Mouse (Mus musculus) MEL (cell line): Measurements from ENCODE around the gene Tor4a. TPM values are rescaled to one million over a fixed set of nuclear protein-coding genes. Genes with fewer than 3 reads are reported as not detected.

Source experiments
- DNase-seq: peaks from one replicate; pipeline ENCODE4 v3.0.0; 2011; ENCODE audit warnings: low read depth, low spot score
- H3K27ac ChIP-seq: 2 replicates; pipeline ENCODE4 v1.5.1; 2012; ENCODE audit warnings: low read depth, mild to moderate bottlenecking, control low read depth, low read length, moderate library complexity; ENCODE audit not compliant: control insufficient read depth
- H3K27me3 ChIP-seq, 2 experiments: fragments of 150-350 bp in 1 of 2; sonication (generic) in 1 of 2; 2 replicates each; pipeline ENCODE4 v1.6.1; 2012; ENCODE audit warnings: low read length in 2 of 2, mild to moderate bottlenecking in 2 of 2, improper control_type of control experiment in 1 of 2, moderate library complexity in 1 of 2; ENCODE audit not compliant: insufficient read depth in 2 of 2, control insufficient read depth in 1 of 2
- H3K36me3 ChIP-seq, 2 experiments: 2 replicates each; pipeline ENCODE4 v1.6.1; 2012 to 2014; ENCODE audit warnings: low read length in 2 of 2, improper control_type of control experiment in 1 of 2, inconsistent platforms in 1 of 2, mild to moderate bottlenecking in 1 of 2; ENCODE audit not compliant: insufficient read depth in 2 of 2, control insufficient read depth in 1 of 2
- H3K4me1 ChIP-seq, 2 experiments: fragments of 150-350 bp in 1 of 2; sonication (generic) in 1 of 2; 2 replicates each; pipeline ENCODE4 v1.6.1; 2012; ENCODE audit warnings: low read length in 2 of 2, improper control_type of control experiment in 1 of 2, mild to moderate bottlenecking in 1 of 2; ENCODE audit not compliant: insufficient read depth in 2 of 2, control insufficient read depth in 1 of 2
- H3K4me3 ChIP-seq, 2 experiments: fragments of 150-350 bp in 1 of 2; sonication (generic) in 1 of 2; 2 replicates each; pipeline ENCODE4 v1.5.1; 2012; ENCODE audit warnings: low read depth in 2 of 2, low read length in 2 of 2, mild to moderate bottlenecking in 2 of 2, moderate library complexity in 2 of 2, control low read depth in 1 of 2, improper control_type of control experiment in 1 of 2; ENCODE audit not compliant: control insufficient read depth in 1 of 2, insufficient read depth in 1 of 2
- H3K79me2 ChIP-seq: 2 replicates; pipeline ENCODE4 v1.6.1; 2012; ENCODE audit warnings: mild to moderate bottlenecking, low read length, moderate library complexity; ENCODE audit not compliant: control insufficient read depth, poor library complexity, insufficient read depth
- H3K9ac ChIP-seq: 2 replicates; pipeline ENCODE4 v1.6.1; 2012; ENCODE audit warnings: low read depth, mild to moderate bottlenecking, control low read depth, low read length, moderate library complexity; ENCODE audit not compliant: control insufficient read depth, poor library complexity, severe bottlenecking
- H3K9me3 ChIP-seq: fragments of 150-350 bp; sonication (generic); replicated peaks from 2 replicates; pipeline ENCODE4 v1.6.1; 2012; ENCODE audit warnings: mild to moderate bottlenecking, low read length, improper control_type of control experiment, moderate library complexity; ENCODE audit not compliant: insufficient read depth
- EP300 ChIP-seq, 2 experiments: IDR thresholded peaks; 2 replicates each; pipeline ENCODE4 v1.6.1; 2011; ENCODE audit warnings: improper control_type of control experiment in 2 of 2, low read length in 2 of 2, low read depth in 1 of 2, mild to moderate bottlenecking in 1 of 2
- ETS1 ChIP-seq: IDR thresholded peaks from 2 replicates; pipeline ENCODE4 v1.6.1; 2012; ENCODE audit warnings: low read depth, mild to moderate bottlenecking, inconsistent platforms, low read length, improper control_type of control experiment, moderate library complexity
- GABPA ChIP-seq: IDR thresholded peaks from 2 replicates; pipeline ENCODE4 v1.6.1; 2012; ENCODE audit warnings: low read depth, mild to moderate bottlenecking, inconsistent platforms, low read length, improper control_type of control experiment, moderate library complexity
- JUND ChIP-seq: IDR thresholded peaks from 2 replicates; pipeline ENCODE4 v1.6.1; 2011; ENCODE audit warnings: low read depth, mild to moderate bottlenecking, improper control_type of control experiment, low read length
- KAT2A ChIP-seq: conservative IDR thresholded peaks from 2 replicates; pipeline ENCODE4 v1.6.1; 2012; ENCODE audit warnings: low read depth, low read length, improper control_type of control experiment, inconsistent platforms
- MAFK ChIP-seq: IDR thresholded peaks from 2 replicates; pipeline ENCODE4 v1.6.1; 2011; ENCODE audit warnings: low read depth, mild to moderate bottlenecking, low read length, improper control_type of control experiment, borderline replicate concordance
- MAX ChIP-seq: IDR thresholded peaks from 2 replicates; pipeline ENCODE4 v1.6.1; 2011; ENCODE audit warnings: low read length, improper control_type of control experiment
- MAZ ChIP-seq: IDR thresholded peaks from 2 replicates; pipeline ENCODE4 v1.6.1; 2012; ENCODE audit warnings: low read depth, mild to moderate bottlenecking, inconsistent platforms, low read length, improper control_type of control experiment
- MXI1 ChIP-seq: IDR thresholded peaks from 2 replicates; pipeline ENCODE4 v1.6.1; 2011; ENCODE audit warnings: mild to moderate bottlenecking, low read depth, low read length, improper control_type of control experiment
- MYB ChIP-seq: IDR thresholded peaks from 2 replicates; pipeline ENCODE4 v1.6.1; 2011; ENCODE audit warnings: mild to moderate bottlenecking, low read depth, low read length, improper control_type of control experiment
- MYC ChIP-seq: IDR thresholded peaks from 2 replicates; pipeline ENCODE4 v1.6.1; 2011; ENCODE audit warnings: low read depth, mild to moderate bottlenecking, low read length, improper control_type of control experiment, moderate library complexity
- NELFE ChIP-seq: IDR thresholded peaks from 2 replicates; pipeline ENCODE4 v1.6.1; 2011; ENCODE audit warnings: low read depth, low read length, improper control_type of control experiment
- POLR2A ChIP-seq, 2 experiments: IDR thresholded peaks; 2 replicates each; pipeline ENCODE4 v1.6.1; 2011 to 2012; ENCODE audit warnings: low read length in 2 of 2, mild to moderate bottlenecking in 2 of 2, control low read depth in 1 of 2, improper control_type of control experiment in 1 of 2, low read depth in 1 of 2, moderate library complexity in 1 of 2; ENCODE audit not compliant: control insufficient read depth in 1 of 2, insufficient read depth in 1 of 2, poor library complexity in 1 of 2
- POLR2AphosphoS2 ChIP-seq: IDR thresholded peaks from 2 replicates; pipeline ENCODE4 v1.6.1; 2011; ENCODE audit warnings: low read length, improper control_type of control experiment
- RAD21 ChIP-seq: IDR thresholded peaks from 2 replicates; pipeline ENCODE4 v1.6.1; 2011; ENCODE audit warnings: mild to moderate bottlenecking, low read depth, low read length, improper control_type of control experiment
- SMC3 ChIP-seq: IDR thresholded peaks from 2 replicates; pipeline ENCODE4 v1.6.1; 2011; ENCODE audit warnings: low read depth, low read length, improper control_type of control experiment
- TCF12 ChIP-seq: IDR thresholded peaks from 2 replicates; pipeline ENCODE4 v1.6.1; 2014; ENCODE audit warnings: low read depth, mild to moderate bottlenecking, inconsistent platforms, low read length, improper control_type of control experiment, moderate library complexity
- UBTF ChIP-seq: IDR thresholded peaks from 2 replicates; pipeline ENCODE4 v1.6.1; 2012; ENCODE audit warnings: low read depth, mild to moderate bottlenecking, inconsistent platforms, low read length, improper control_type of control experiment, moderate library complexity, borderline replicate concordance; ENCODE audit not compliant: insufficient read depth
- USF1 ChIP-seq: IDR thresholded peaks from 2 replicates; pipeline ENCODE4 v1.6.1; 2014; ENCODE audit warnings: low read depth, mild to moderate bottlenecking, inconsistent platforms, low read length, improper control_type of control experiment, moderate library complexity
- USF2 ChIP-seq, 2 experiments: IDR thresholded peaks; 2 replicates each; pipeline ENCODE4 v1.6.1; 2011 to 2012; ENCODE audit warnings: improper control_type of control experiment in 2 of 2, low read length in 2 of 2, borderline replicate concordance in 1 of 2, inconsistent platforms in 1 of 2, low read depth in 1 of 2, mild to moderate bottlenecking in 1 of 2; ENCODE audit not compliant: insufficient read depth in 1 of 2
- ZC3H11A ChIP-seq: IDR thresholded peaks from 2 replicates; pipeline ENCODE4 v1.6.1; 2012; ENCODE audit warnings: low read depth, mild to moderate bottlenecking, inconsistent platforms, low read length, improper control_type of control experiment
- ZKSCAN1 ChIP-seq: IDR thresholded peaks from 2 replicates; pipeline ENCODE4 v1.6.1; 2012; ENCODE audit warnings: low read depth, mild to moderate bottlenecking, inconsistent platforms, low read length, improper control_type of control experiment, moderate library complexity
- polyA plus RNA-seq, 2 experiments: library from polyadenylated mRNA; stranded (reverse) in 1 of 2; unstranded in 1 of 2; fragments of >175 nt in 1 of 2; fragments of >200 nt in 1 of 2; gene quantifications; 2 replicates each; pipeline versions ENCODE4 v1.2.1 to v1.2.4; 2012; ENCODE audit warnings: low replicate concordance in 2 of 2, low read depth in 1 of 2; ENCODE audit not compliant: insufficient read length in 2 of 2, insufficient read depth in 1 of 2, missing spikeins in 1 of 2
- total RNA-seq: library from RNA; depleted of rRNA; stranded (reverse); fragments of 300-350 nt; gene quantifications from 2 replicates; pipeline ENCODE4 v1.2.3, GENCODE M21; 2012

The Tor4a gene
- total and polyA plus RNA-seq, 3 experiments, result 9.1 to 13.7 TPM; not detected in 1

GRCm38 (mm10) chr2:25156177-25156576 is 40.5 kb downstream of the Tor4a start:
- H3K4me3 ChIP-seq, result no peak overlapping the region
- H3K36me3 ChIP-seq, result peaks cover 0 to 2% of the 10 kb centered on the region in 2 experiments; a peak in 1 of 4 replicates
- no peaks in the 10 kb centered on the region for H3K9me3 ChIP-seq
- no peaks in the 10 kb centered on the region for H3K27me3 ChIP-seq
- H3K27ac ChIP-seq, result no peak overlapping the region
- no peaks in the 10 kb centered on the region for H3K79me2 ChIP-seq
- no peak for DNase-seq
- H3K4me1 ChIP-seq, result peaks cover 5 to 6% of the 10 kb centered on the region in 2 experiments; a peak in 3 of 4 replicates
- H3K9ac ChIP-seq, result no peak overlapping the region
- TF ChIP-seq MAFK (no peak), USF2 (IDR thresholded peaks at IDR 0.05; ENCODE audit: borderline replicate concordance in 1 of 2, insufficient read depth in 1 of 2, low read depth in 1 of 2, low read length in 2 of 2) (no peak), MAZ (no peak), KAT2A (no peak), SMC3 (no peak), UBTF (no peak), RAD21 (no peak), ETS1 (no peak), USF1 (no peak), MYC (no peak), ZC3H11A (no peak), POLR2AphosphoS2 (no peak), POLR2A (IDR thresholded peaks at IDR 0.05; ENCODE audit: control insufficient read depth in 1 of 2, insufficient read depth in 1 of 2, low read depth in 1 of 2, low read length in 2 of 2, poor library complexity in 1 of 2) (no peak), JUND (no peak), MXI1 (no peak), TCF12 (no peak), NELFE (no peak)
- TF ChIP-seq, all 39 proteins: peak for 0

DNA sequence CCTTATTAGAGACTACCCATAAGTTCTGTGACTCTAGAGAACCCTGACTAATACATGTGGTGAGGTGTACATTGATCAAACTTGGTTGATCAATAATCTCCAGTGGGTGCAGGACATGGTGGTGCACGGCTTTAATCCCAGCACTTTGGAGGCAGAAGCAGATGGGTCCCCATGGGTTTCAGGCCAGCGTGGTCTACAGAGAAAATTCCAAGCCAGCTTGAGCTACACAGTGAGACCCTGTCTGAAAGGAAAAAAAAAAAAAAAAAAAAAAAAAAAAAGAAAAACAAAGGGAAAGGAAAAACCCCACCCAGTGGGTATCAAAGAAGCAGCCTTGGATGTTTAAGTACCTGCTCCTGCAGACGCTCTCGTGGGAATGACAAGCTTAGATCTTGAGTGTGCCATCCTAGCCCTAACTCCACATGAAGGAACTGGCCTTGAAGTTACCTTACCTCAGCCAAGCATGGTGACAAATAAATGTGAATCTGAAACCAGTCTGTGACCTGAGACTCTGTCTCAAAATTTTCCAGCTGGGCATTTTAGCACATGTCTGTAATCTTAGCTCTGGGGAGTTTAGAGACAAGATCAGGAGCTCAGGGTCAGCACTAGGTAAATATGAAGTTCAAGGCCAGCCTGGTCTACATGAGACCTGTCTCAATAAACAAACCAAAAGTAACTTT is 45.3 kb downstream of the Tor4a start:
- no peak overlapping the region for H3K4me3 ChIP-seq
- H3K79me2 ChIP-seq, result no peaks in the 10 kb centered on the region
- H3K9me3 ChIP-seq, result no peaks in the 10 kb centered on the region
- no peak overlapping the region for H3K9ac ChIP-seq
- peaks cover 5 to 6% of the 10 kb centered on the region in 2 experiments; a peak in 3 of 4 replicates for H3K4me1 ChIP-seq
- H3K27me3 ChIP-seq, result no peaks in the 10 kb centered on the region
- no peak overlapping the region for H3K27ac ChIP-seq
- DNase-seq, result no peak
- TF ChIP-seq NELFE (no peak), EP300 (IDR thresholded peaks at IDR 0.05; ENCODE audit: low read depth in 1 of 2, low read length in 2 of 2) (no peak), MAX (no peak), TCF12 (no peak), MYB (no peak), ZKSCAN1 (no peak), GABPA (no peak)
- H3K36me3 ChIP-seq, result no peaks in the 10 kb centered on the region; a peak in 1 of 4 replicates
